Mouse (Mus musculus) E14TG2a.4 (cell line): ENCODE data around the gene Kcmf1.
"Not testable (repeated sequence)": the region's sequence is repeated elsewhere in the genome, so short reads cannot be mapped to it uniquely, and the experiment has no call there.

Source experiments
- H3K27me3 ChIP-seq: 2 replicates; pipeline ENCODE4 v1.6.1; 2014; ENCODE audit warnings: low read length, control low read depth; ENCODE audit not compliant: insufficient read depth
- H3K36me3 ChIP-seq: 2 replicates; pipeline ENCODE4 v1.6.1; 2014; ENCODE audit warnings: low read length, control low read depth; ENCODE audit not compliant: insufficient read depth
- H3K4me1 ChIP-seq: replicated peaks from 2 replicates; pipeline ENCODE4 v1.6.1; 2014; ENCODE audit warnings: low read depth, low read length, control low read depth
- H3K4me3 ChIP-seq: replicated peaks from 2 replicates; pipeline ENCODE4 v1.5.1; 2014; ENCODE audit warnings: mild to moderate bottlenecking, low read length
- H3K9me3 ChIP-seq: 2 replicates; pipeline ENCODE4 v1.6.1; 2014; ENCODE audit warnings: low read length, control low read depth
- CTCF ChIP-seq: conservative IDR thresholded peaks from 2 replicates; pipeline ENCODE4 v1.5.1; 2014; ENCODE audit warnings: low read length
- NANOG ChIP-seq: IDR thresholded peaks from 2 replicates; pipeline ENCODE4 v1.6.1; 2014; ENCODE audit warnings: borderline replicate concordance, low read length, mixed read lengths
- POU5F1 ChIP-seq: IDR thresholded peaks from 2 replicates; pipeline ENCODE4 v1.6.1; 2014; ENCODE audit warnings: low read length, borderline replicate concordance

Kcmf1 gene

GRCm38 (mm10) chr6:72841986-72842502 is 57.7 kb downstream of the Kcmf1 start:
- H3K9me3 ChIP-seq, result no peaks in the 10 kb centered on the region
- H3K36me3 ChIP-seq, result peaks cover 62% of the 10 kb centered on the region
- no peaks in the 10 kb centered on the region for H3K27me3 ChIP-seq
- H3K4me3 ChIP-seq, result peak overlapping the region; percentile 45; the same call in 1 of the 2 replicates
- H3K4me1 ChIP-seq, result peaks cover 72% of the 10 kb centered on the region
- TF ChIP-seq NANOG (no peak), POU5F1 (no peak), CTCF (no peak)

GRCm38 (mm10) chr6:72840867-72841780 is 58.7 kb downstream of the Kcmf1 start:
- Histone ChIP-seq H3K9me3 (no peaks in the 10 kb centered on the region), H3K4me3 (peak overlapping the region; percentile 45; the same call in 1 of the 2 replicates), H3K27me3 (no peaks in the 10 kb centered on the region), H3K36me3 (peaks cover 60% of the 10 kb centered on the region), H3K4me1 (peaks cover 72% of the 10 kb centered on the region)
- TF ChIP-seq NANOG, result peak; percentile 10; the same call in 1 of the 2 replicates
- TF ChIP-seq POU5F1, result no peak
- TF ChIP-seq CTCF, result no peak

GRCm38 (mm10) chr6:72837756-72838155 is 62.0 kb downstream of the Kcmf1 start:
- H3K4me1 ChIP-seq, result peaks cover 48% of the 10 kb centered on the region
- H3K4me3 ChIP-seq, result no peak overlapping the region
- no peaks in the 10 kb centered on the region for H3K27me3 ChIP-seq
- TF ChIP-seq POU5F1, result no peak
- TF ChIP-seq CTCF, result no peak
- TF ChIP-seq NANOG, result no peak
- no peaks in the 10 kb centered on the region for H3K9me3 ChIP-seq
- peaks cover 27% of the 10 kb centered on the region for H3K36me3 ChIP-seq

- TF ChIP-seq POU5F1, result no peak
- TF ChIP-seq NANOG, result no peak
- no peak for TF ChIP-seq CTCF
- Histone ChIP-seq H3K4me1 (peaks cover 20% of the 10 kb centered on the region), H3K4me3 (no peak overlapping the region), H3K27me3 (no peaks in the 10 kb centered on the region), H3K36me3 (peaks cover 17% of the 10 kb centered on the region; the same call in 1 of the 2 replicates), H3K9me3 (no peaks in the 10 kb centered on the region)
Measured at GRCm38 (mm10) chr6:72834518-72834917, 65.3 kb downstream of the Kcmf1 start.

GRCm38 (mm10) chr6:72831858-72832257 is 67.9 kb downstream of the Kcmf1 start:
- TF ChIP-seq CTCF (no peak), NANOG (no peak), POU5F1 (no peak)
- Histone ChIP-seq H3K9me3 (no peaks in the 10 kb centered on the region), H3K27me3 (peaks cover under 1% of the 10 kb centered on the region; the same call in 1 of the 2 replicates), H3K4me1 (peaks cover 24% of the 10 kb centered on the region), H3K36me3 (0 out of 2 replicates have a peak, but pooled peaks cover 6% of the 10 kb centered on the region), H3K4me3 (no peak overlapping the region)

- TF ChIP-seq NANOG (no peak), CTCF (peak; percentile 92)
- H3K27me3 ChIP-seq, result peaks cover 6% of the 10 kb centered on the region
- H3K4me3 ChIP-seq, result no peak overlapping the region
- H3K36me3 ChIP-seq, result 0 out of 2 replicates have a peak, but pooled peaks cover under 1% of the 10 kb centered on the region
- peaks cover 30% of the 10 kb centered on the region for H3K4me1 ChIP-seq
- H3K9me3 ChIP-seq, result no peaks in the 10 kb centered on the region
Measured at GRCm38 (mm10) chr6:72831276-72831675, 68.5 kb downstream of the Kcmf1 start.

- TF ChIP-seq POU5F1, result no peak
- TF ChIP-seq CTCF, result peak; percentile 89
- no peak for TF ChIP-seq NANOG
Measured at GRCm38 (mm10) chr6:72828857-72829256, 70.9 kb downstream of the Kcmf1 start.

GRCm38 (mm10) chr6:72828037-72828436 is 71.7 kb downstream of the Kcmf1 start:
- Histone ChIP-seq H3K4me3 (peak overlapping the region; percentile 48; the same call in 1 of the 2 replicates), H3K4me1 (peaks cover 49% of the 10 kb centered on the region), H3K27me3 (peaks cover 13% of the 10 kb centered on the region)
- H3K9me3 ChIP-seq, H3K36me3 ChIP-seq: not testable (repeated sequence)

More at GRCm38 (mm10) chr6:72828857-72829256, 70.9 kb downstream of the Kcmf1 start:
- Histone ChIP-seq H3K9me3 (no peaks in the 10 kb centered on the region), H3K27me3 (peaks cover 10% of the 10 kb centered on the region), H3K36me3 (no peaks in the 10 kb centered on the region), H3K4me3 (peak overlapping the region; percentile 48; the same call in 1 of the 2 replicates), H3K4me1 (peaks cover 49% of the 10 kb centered on the region)
